Mouse (Mus musculus) liver, embryonic 15.5 days (tissue): ENCODE results near the gene Pak6. TPM values are rescaled to one million over a fixed set of nuclear protein-coding genes. Genes with fewer than 3 reads are reported as not detected.

Source experiments
- ATAC-seq: fragments of 200-750 bp; cut with Nextera tagmentation; 2 replicates; pipeline ENCODE4 v1.8.0; 2017; ENCODE audit warnings: moderate number of reproducible peaks, mild to moderate bottlenecking, moderate library complexity; ENCODE audit not compliant: insufficient read depth
- H3K27ac ChIP-seq: fragments of 300-500 bp; sonication (generic); replicated peaks from 2 replicates; pipeline ENCODE4 v1.5.1; 2015; ENCODE audit warnings: mild to moderate bottlenecking, inconsistent platforms
- H3K27me3 ChIP-seq: fragments of 300-500 bp; sonication (generic); 2 replicates; pipeline ENCODE4 v1.6.1; 2015; ENCODE audit warnings: mild to moderate bottlenecking, inconsistent platforms
- H3K36me3 ChIP-seq: fragments of 300-500 bp; sonication (generic); replicated peaks from 2 replicates; pipeline ENCODE4 v1.6.1; 2015; ENCODE audit warnings: moderate library complexity, mild to moderate bottlenecking, inconsistent platforms
- H3K4me1 ChIP-seq: fragments of 300-500 bp; sonication (generic); replicated peaks from 2 replicates; pipeline ENCODE4 v1.6.1; 2015; ENCODE audit warnings: inconsistent platforms
- H3K4me2 ChIP-seq: fragments of 300-500 bp; sonication (generic); 2 replicates; pipeline ENCODE4 v1.6.1; 2015; ENCODE audit warnings: moderate library complexity, mild to moderate bottlenecking, inconsistent platforms
- H3K4me3 ChIP-seq: fragments of 300-500 bp; sonication (generic); replicated peaks from 2 replicates; pipeline ENCODE4 v1.5.1; 2015; ENCODE audit warnings: mild to moderate bottlenecking, inconsistent platforms
- H3K9ac ChIP-seq: fragments of 300-500 bp; sonication (generic); 2 replicates; pipeline ENCODE4 v1.6.1; 2015; ENCODE audit warnings: moderate library complexity, mild to moderate bottlenecking, inconsistent platforms
- H3K9me3 ChIP-seq: fragments of 300-500 bp; sonication (generic); replicated peaks from 2 replicates; pipeline ENCODE4 v1.6.1; 2016; ENCODE audit warnings: inconsistent platforms
- WGBS: fragments of 180-500 bp; shearing (Covaris S2); methylation state at CpG from one replicate; pipeline ENCODE4 v1.1.7; 2015; ENCODE audit warnings: mixed read lengths; ENCODE audit not compliant: insufficient replicate concordance; 5-methylcytosine and 5-hydroxymethylcytosine counted together
- polyA plus RNA-seq: library from polyadenylated mRNA; unstranded; fragments of >200 nt; fragmentation: Nextera tagmentation; extraction: Ambion mirVana; gene quantifications from 2 replicates; pipeline ENCODE4 v1.2.1, GENCODE M21; 2015

The Pak6 gene
- polyA plus RNA-seq, 1 experiment from 2014 or later: 0.45 TPM

- ATAC-seq: no peak
- H3K9me3 ChIP-seq: no peaks in the 10 kb centered on the region
- WGBS: 66% methylated on average over 6 of the region's 6 CpGs
- peaks cover 23% of the 10 kb centered on the region for H3K4me1 ChIP-seq
- no peak overlapping the region for H3K4me3 ChIP-seq
- H3K27ac ChIP-seq: no peak overlapping the region
- no peak overlapping the region for H3K4me2 ChIP-seq
- peaks cover 52% of the 10 kb centered on the region for H3K27me3 ChIP-seq
- no peak overlapping the region for H3K9ac ChIP-seq
- no peaks in the 10 kb centered on the region for H3K36me3 ChIP-seq
These were observed 50.5 kb downstream of the Pak6 start for GRCm38 (mm10) chr2:118713631-118714030.

- Histone ChIP-seq H3K4me2 (no peak overlapping the region), H3K4me3 (no peak overlapping the region), H3K27me3 (peaks cover 46% of the 10 kb centered on the region), H3K9ac (no peak overlapping the region), H3K27ac (no peak overlapping the region), H3K9me3 (no peaks in the 10 kb centered on the region), H3K4me1 (peaks cover 21% of the 10 kb centered on the region), H3K36me3 (no peaks in the 10 kb centered on the region)
- ATAC-seq: no peak
- 50% methylated on average over 4 of the region's 4 CpGs for WGBS
These were observed 51.1 kb downstream of the Pak6 start for GRCm38 (mm10) chr2:118714230-118714629.

GRCm38 (mm10) chr2:118716677-118717076 is 53.6 kb downstream of the Pak6 start:
- Histone ChIP-seq H3K4me1 (0 out of 2 replicates have a peak, but pooled peaks cover under 1% of the 10 kb centered on the region), H3K4me3 (no peak overlapping the region), H3K9ac (no peak overlapping the region), H3K4me2 (no peak overlapping the region), H3K27me3 (peaks cover 21% of the 10 kb centered on the region), H3K27ac (no peak overlapping the region), H3K9me3 (no peaks in the 10 kb centered on the region), H3K36me3 (no peaks in the 10 kb centered on the region)
- no peak for ATAC-seq
- WGBS: 60% methylated on average over 5 of the region's 5 CpGs

- Histone ChIP-seq H3K4me3 (no peak overlapping the region), H3K9me3 (no peaks in the 10 kb centered on the region), H3K4me2 (0 out of 2 replicates have a peak overlapping the region, but pooled peaks have one; percentile 3), H3K36me3 (no peaks in the 10 kb centered on the region), H3K9ac (no peak overlapping the region), H3K27ac (no peak overlapping the region), H3K4me1 (peaks cover 15% of the 10 kb centered on the region), H3K27me3 (peaks cover 40% of the 10 kb centered on the region; the same call in 1 of the 2 replicates)
- no peak for ATAC-seq
- 24% methylated on average over 15 of the region's 15 CpGs for WGBS
These were observed 60.8 kb downstream of the Pak6 start for GRCm38 (mm10) chr2:118723693-118724486.

- H3K9me3 ChIP-seq: no peaks in the 10 kb centered on the region
- no peak overlapping the region for H3K4me3 ChIP-seq
- H3K27ac ChIP-seq: no peak overlapping the region
- H3K4me1 ChIP-seq: peaks cover 25% of the 10 kb centered on the region
- 50% methylated on average over 4 of the region's 4 CpGs for WGBS
- no peak overlapping the region for H3K9ac ChIP-seq
- H3K4me2 ChIP-seq: no peak overlapping the region
- H3K27me3 ChIP-seq: peaks cover 52% of the 10 kb centered on the region
- H3K36me3 ChIP-seq: no peaks in the 10 kb centered on the region
- ATAC-seq: no peak
These were observed 62.4 kb downstream of the Pak6 start for GRCm38 (mm10) chr2:118725511-118725910.

- peaks cover 59% of the 10 kb centered on the region for H3K27me3 ChIP-seq
- peak overlapping the region; percentile 39 for H3K4me3 ChIP-seq
- peaks cover 25% of the 10 kb centered on the region for H3K4me1 ChIP-seq
- 50% methylated on average over 2 of the region's 2 CpGs for WGBS
- no peak overlapping the region for H3K9ac ChIP-seq
- no peaks in the 10 kb centered on the region for H3K9me3 ChIP-seq
- no peak overlapping the region for H3K27ac ChIP-seq
- H3K36me3 ChIP-seq: no peaks in the 10 kb centered on the region
- peak overlapping the region; percentile 43; the same call in 1 of the 2 replicates for H3K4me2 ChIP-seq
- no peak for ATAC-seq
These were observed 63.8 kb downstream of the Pak6 start for GRCm38 (mm10) chr2:118726873-118727272.

- no peaks in the 10 kb centered on the region for H3K9me3 ChIP-seq
- H3K4me1 ChIP-seq: peaks cover 25% of the 10 kb centered on the region
- no peak overlapping the region for H3K9ac ChIP-seq
- peaks cover 59% of the 10 kb centered on the region for H3K27me3 ChIP-seq
- WGBS: 4% methylated on average over 9 of the region's 9 CpGs
- ATAC-seq: no peak
- H3K36me3 ChIP-seq: no peaks in the 10 kb centered on the region
- peak overlapping the region; percentile 56 for H3K27ac ChIP-seq
- H3K4me2 ChIP-seq: peak overlapping the region; percentile 43
- peak overlapping the region; percentile 39 for H3K4me3 ChIP-seq
These were observed 64.8 kb downstream of the Pak6 start for GRCm38 (mm10) chr2:118727911-118728310.

- H3K4me3 ChIP-seq: peak within 1 kb of the TSS; percentile 39
- no peaks in the 10 kb centered on the region for H3K36me3 ChIP-seq
- no peaks in the 10 kb centered on the region for H3K9me3 ChIP-seq
- H3K27ac ChIP-seq: peak within 1 kb of the TSS; percentile 56
- peaks cover 58% of the 10 kb centered on the region for H3K27me3 ChIP-seq
- no peak within 1 kb of the TSS for H3K9ac ChIP-seq
- H3K4me1 ChIP-seq: peaks cover 23% of the 10 kb centered on the region
- ATAC-seq: peak; percentile 6; the same call in 1 of the 2 replicates
- peak within 1 kb of the TSS; percentile 43 for H3K4me2 ChIP-seq
- WGBS: 4% methylated on average over 7 of the region's 7 CpGs
These were observed 65.2 kb downstream of the Pak6 start, which contains the start of gene Plcb2 for GRCm38 (mm10) chr2:118728337-118728736. Gene Plcb2 (minus strand): TSS chr2:118728438.

GRCm38 (mm10) chr2:118729194-118729593 is 66.1 kb downstream of the Pak6 start:
- no peaks in the 10 kb centered on the region for H3K9me3 ChIP-seq
- H3K27ac ChIP-seq: peak overlapping the region; percentile 56
- no peak overlapping the region for H3K4me2 ChIP-seq
- H3K4me3 ChIP-seq: no peak overlapping the region
- H3K27me3 ChIP-seq: peaks cover 58% of the 10 kb centered on the region
- no peak overlapping the region for H3K9ac ChIP-seq
- 0 out of 2 replicates have a peak, but pooled peaks have one; percentile 34 for ATAC-seq
- H3K36me3 ChIP-seq: no peaks in the 10 kb centered on the region
- H3K4me1 ChIP-seq: peaks cover 15% of the 10 kb centered on the region
- WGBS: 4% methylated on average over 4 of the region's 4 CpGs

- 24% methylated on average over 8 of the region's 8 CpGs for WGBS
- H3K36me3 ChIP-seq: no peaks in the 10 kb centered on the region
- no peak overlapping the region for H3K4me3 ChIP-seq
- H3K9me3 ChIP-seq: no peaks in the 10 kb centered on the region
- H3K9ac ChIP-seq: no peak overlapping the region
- no peak for ATAC-seq
- H3K27ac ChIP-seq: no peak overlapping the region
- H3K27me3 ChIP-seq: peaks cover 59% of the 10 kb centered on the region
- no peak overlapping the region for H3K4me2 ChIP-seq
- H3K4me1 ChIP-seq: peaks cover 13% of the 10 kb centered on the region; the same call in 1 of the 2 replicates
These were observed 66.9 kb downstream of the Pak6 start for GRCm38 (mm10) chr2:118729816-118730621.

- WGBS: 1% methylated on average over 3 of the region's 3 CpGs
- ATAC-seq: no peak
- H3K27me3 ChIP-seq: peaks cover 59% of the 10 kb centered on the region
- H3K4me2 ChIP-seq: no peak overlapping the region
- no peaks in the 10 kb centered on the region for H3K36me3 ChIP-seq
- no peak overlapping the region for H3K4me3 ChIP-seq
- no peak overlapping the region for H3K9ac ChIP-seq
- H3K4me1 ChIP-seq: peaks cover 13% of the 10 kb centered on the region; the same call in 1 of the 2 replicates
- no peaks in the 10 kb centered on the region for H3K9me3 ChIP-seq
- no peak overlapping the region for H3K27ac ChIP-seq
These were observed 67.5 kb downstream of the Pak6 start for GRCm38 (mm10) chr2:118730622-118730915.
